Mouse (Mus musculus) C2C12 (cell line): ENCODE measurements around the gene Hoxd3.

Experiments
- CEBPB ChIP-seq: IDR thresholded peaks from one replicate; pipeline ENCODE4 v1.6.1; 2011; ENCODE audit warnings: low read depth, mild to moderate bottlenecking, control low read depth, moderate library complexity
- CTCF ChIP-seq: IDR thresholded peaks from one replicate; pipeline ENCODE4 v1.5.1; 2011; ENCODE audit not compliant: control insufficient read depth, insufficient read depth, insufficient read length
- MAX ChIP-seq: IDR thresholded peaks from one replicate; pipeline ENCODE4 v1.6.1; 2011; ENCODE audit warnings: mild to moderate bottlenecking, control low read depth
- USF1 ChIP-seq: IDR thresholded peaks from one replicate; pipeline ENCODE4 v1.6.1; 2011; ENCODE audit warnings: low read depth, mild to moderate bottlenecking, control low read depth, moderate library complexity

DNA sequence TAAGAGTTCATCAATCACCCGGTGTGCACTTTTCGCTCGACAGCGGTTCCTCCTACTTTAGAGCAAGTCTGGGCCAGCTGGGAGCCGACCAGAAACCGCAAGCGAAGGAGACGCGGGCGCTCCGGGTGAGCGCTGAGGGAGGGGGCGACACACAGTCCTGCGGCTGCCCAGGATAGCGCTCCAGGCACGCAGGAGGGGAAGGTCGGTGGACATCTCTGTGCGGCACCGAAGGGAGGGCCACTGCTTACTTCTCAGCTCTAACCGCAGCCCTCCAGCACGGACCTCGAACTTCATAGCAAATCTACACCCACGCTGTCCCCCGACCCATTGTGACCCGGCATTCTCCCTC is 41.4 kb downstream of the Hoxd3 start:
- no peak for TF ChIP-seq CTCF
- no peak for TF ChIP-seq MAX
- no peak for TF ChIP-seq USF1
- TF ChIP-seq CEBPB = no peak
